Mouse (Mus musculus) embryonic fibroblast, embryonic 13.5 days (primary cell): Measurements from ENCODE around the gene Gm49368.

ENCODE experiments used
- CTCF ChIP-seq: IDR thresholded peaks from 2 replicates; pipeline ENCODE4 v1.5.1; 2011; ENCODE audit warnings: mild to moderate bottlenecking, control low read depth, low read length, moderate library complexity, borderline replicate concordance; ENCODE audit not compliant: insufficient read depth
- POLR2A ChIP-seq: IDR thresholded peaks from 2 replicates; pipeline ENCODE4 v1.6.1; 2011; ENCODE audit warnings: low read depth, mild to moderate bottlenecking, control low read depth, low read length, moderate library complexity

DNA sequence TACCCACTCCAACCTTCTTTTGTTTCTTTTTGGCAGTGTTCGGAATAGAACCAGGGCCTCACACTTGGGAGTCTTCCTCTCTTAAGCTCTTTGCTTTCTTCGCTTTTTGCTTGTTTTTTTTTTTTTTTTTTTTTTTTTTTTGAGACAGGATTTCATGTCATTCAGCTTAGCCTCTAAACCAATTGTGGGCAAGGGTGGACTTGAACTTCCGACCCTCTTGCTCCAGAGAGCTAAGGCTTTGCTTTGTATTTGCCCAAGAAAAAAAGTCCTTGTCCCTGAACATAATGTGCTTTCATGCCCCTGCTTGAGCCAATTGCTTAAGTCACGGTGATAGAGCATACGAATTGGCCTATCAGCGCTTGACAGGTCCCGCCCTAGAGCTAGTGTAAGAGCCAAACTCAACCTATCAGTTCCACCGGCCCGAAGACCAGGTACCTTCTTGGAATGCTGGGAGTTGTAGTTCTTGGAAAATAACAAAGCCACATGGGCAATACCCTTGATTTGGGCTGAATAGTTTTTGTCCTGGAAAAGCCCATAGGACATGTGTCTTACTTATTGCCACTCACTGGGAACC is 31.0 kb upstream of the Gm49368 start:
- TF ChIP-seq POLR2A (no peak), CTCF (no peak)
